8 mouse cellular contexts compared by ENCODE assay signal in genomic region chr17:31520895-31521294, GRCm38 (mm10). TPM values are rescaled to one million over a fixed set of nuclear protein-coding genes. Genes with fewer than 3 reads are reported as not detected.
DNase-seq lines count a peak whose midpoint lies in the region; ATAC-seq and TF ChIP-seq lines count a peak whose summit lies in the region.

No protein-coding gene starts in this region.

- no peak overlapping the region for H3K27ac ChIP-seq in liver, postnatal 0 days (ENCODE audit: low read depth)

- DNase-seq in right cerebral cortex, adult 2 months (ENCODE audit: low spot score in 2 of 2) = peak; percentile 29 to 36
- no peak for DNase-seq in right cerebral cortex, postnatal 25 days
- peak; percentile 97 for DNase-seq in cerebellum, postnatal 10 days
- DNase-seq in heart, adult 18-20 months = peak; percentile 78 to 82
- DNase-seq in kidney, adult 18-20 months = peak; percentile 62
- peak; percentile 40 for DNase-seq in liver, postnatal 0 days
- peak; percentile 74 to 79 for DNase-seq in right cerebral cortex, postnatal 10 days (ENCODE audit: low spot score in 2 of 2)
- DNase-seq in frontal cortex, postnatal 14 days (ENCODE audit: low spot score in 2 of 2) = no peak

- peaks cover 15% of the 10 kb centered on the region for H3K36me3 ChIP-seq in liver, postnatal 0 days (replicated peaks; ENCODE audit: insufficient read depth, low read length)

- H3K27me3 ChIP-seq in liver, postnatal 0 days (ENCODE audit: insufficient read depth, low read length) = no peaks in the 10 kb centered on the region

- WGBS in liver, postnatal 0 days (ENCODE audit: insufficient replicate concordance) = 27% methylated on average over 3 of the region's 3 CpGs

- H3K4me3 ChIP-seq in liver, postnatal 0 days (ENCODE audit: low read depth, low read length) = peak overlapping the region; percentile 67

- H3K9ac ChIP-seq in liver, postnatal 0 days (replicated peaks) = 0 out of 2 replicates have a peak overlapping the region, but pooled peaks have one; percentile 77

- peaks cover 7% of the 10 kb centered on the region for H3K4me1 ChIP-seq in liver, postnatal 0 days (ENCODE audit: insufficient read depth)

- no peaks in the 10 kb centered on the region for H3K9me3 ChIP-seq in liver, postnatal 0 days (ENCODE audit: low read length)

- ATAC-seq in liver, postnatal 0 days = no peak

- TF ChIP-seq CTCF in liver, postnatal 0 days (IDR thresholded peaks at IDR 0.05; ENCODE audit: low read depth) = no peak

- TF ChIP-seq EP300 in liver, postnatal 0 days (IDR thresholded peaks at IDR 0.05; ENCODE audit: low read depth) = no peak

- peak overlapping the region; percentile 78 for H3K4me2 ChIP-seq in liver, postnatal 0 days (ENCODE audit: low read depth, low read length)

RNA-seq across cellular contexts. Expression of gene Ndufv3, which starts 1.0 kb away (rescaled TPM):
- total RNA-seq in heart, adult 18-20 months (2021) = 1,000 to 10,000 TPM; 1,409 to 1,497 TPM
- polyA plus RNA-seq in liver, postnatal 0 days (2015; fragmentation: Nextera tagmentation; extraction: Ambion mirVana) = 213 and 215 TPM in 2 replicates

RNA-seq across cellular contexts. Expression of gene Wdr4, which starts 1.1 kb away (rescaled TPM):
- 1 to 10 TPM; 5.8 to 6.5 TPM for total RNA-seq in heart, adult 18-20 months (2021)
- 8.9 and 10.0 TPM in 2 replicates for polyA plus RNA-seq in liver, postnatal 0 days (2015; fragmentation: Nextera tagmentation; extraction: Ambion mirVana)

RNA-seq across cellular contexts. Expression of gene Pknox1, which starts 43.6 kb away (rescaled TPM):
- 10 to 100 TPM; 10.6 to 12.7 TPM for total RNA-seq in heart, adult 18-20 months (2021)
- polyA plus RNA-seq in liver, postnatal 0 days (2015; fragmentation: Nextera tagmentation; extraction: Ambion mirVana) = 5.5 and 6.1 TPM in 2 replicates

Comparison
In these comparisons a context has a peak if more than half of its experiments do, and no peak if none do; other contexts are left out.
1. DNase-seq: peak in right cerebral cortex, adult 2 months (2 of 2), cerebellum, postnatal 10 days (2 of 2), heart, adult 18-20 months (2 of 2), kidney, adult 18-20 months (single experiment), liver, postnatal 0 days (single experiment) and right cerebral cortex, postnatal 10 days (2 of 2); none in right cerebral cortex, postnatal 25 days (single experiment) and frontal cortex, postnatal 14 days (0 of 2).